ENCODE assay signal across 8 mouse cellular contexts in the genomic region with DNA sequence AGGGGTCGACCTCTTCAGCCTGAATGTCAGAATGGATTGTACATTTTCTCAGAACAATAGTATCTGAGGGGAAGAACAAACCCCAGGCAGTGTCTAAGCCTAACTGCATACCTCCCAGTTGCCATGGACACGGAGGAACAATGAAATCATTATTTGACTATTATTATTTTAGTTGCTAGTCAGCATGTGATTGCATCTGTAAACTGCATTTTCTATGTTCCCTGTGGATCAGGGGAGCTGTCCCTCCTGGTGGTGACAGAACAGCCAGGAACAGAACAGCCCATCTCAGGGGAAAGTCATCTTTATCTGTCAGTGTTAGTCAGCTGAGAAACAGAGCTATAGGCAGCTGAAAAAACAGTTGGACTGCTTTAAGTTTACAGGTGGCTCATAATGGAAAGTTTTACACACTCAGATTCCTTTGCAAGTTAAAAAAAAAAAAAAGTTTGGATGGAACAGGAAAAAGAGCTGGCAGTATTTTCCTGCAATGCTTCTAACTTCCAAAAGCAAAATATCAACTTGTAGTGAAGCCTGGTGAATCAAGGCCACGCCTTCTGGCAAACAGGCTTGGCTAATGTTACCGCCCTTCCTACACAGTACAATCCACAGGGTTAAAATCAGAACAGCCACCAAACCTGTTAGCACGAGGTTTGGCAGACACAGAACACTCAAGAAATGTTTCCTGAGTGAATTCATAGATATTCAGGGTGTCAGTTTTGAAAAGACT. TPM values are rescaled to one million over a fixed set of nuclear protein-coding genes. Genes with fewer than 3 reads are reported as not detected.
A peak's percentile ranks its signal among the peaks of the same experiment; 100 is the strongest.
DNase-seq lines count a peak whose midpoint lies in the region; ATAC-seq lines count a peak whose summit lies in the region.

No protein-coding gene starts in this region.

- 0 out of 2 replicates have a peak, but pooled peaks have one; percentile 43 for ATAC-seq in heart, embryonic 15.5 days (replicated peaks; ENCODE audit: insufficient number of reproducible peaks, insufficient read depth, low FRiP score, low read depth)
- peak; percentile 38 for ATAC-seq in midbrain, embryonic 12.5 days (ENCODE audit: low FRiP score, low read depth)
- no peak for ATAC-seq in activated CD4-positive, CD25-positive, alpha-beta regulatory T cell, adult 4 months

- no peaks in the 10 kb centered on the region for H3K36me3 ChIP-seq in heart, embryonic 15.5 days
- no peaks in the 10 kb centered on the region for H3K36me3 ChIP-seq in midbrain, embryonic 12.5 days

- H3K27me3 ChIP-seq in heart, embryonic 15.5 days = no peaks in the 10 kb centered on the region
- H3K27me3 ChIP-seq in midbrain, embryonic 12.5 days = no peaks in the 10 kb centered on the region

- H3K4me2 ChIP-seq in heart, embryonic 15.5 days = no peak overlapping the region
- H3K4me2 ChIP-seq in midbrain, embryonic 12.5 days (replicated peaks) = no peak overlapping the region

- no peak overlapping the region for H3K9ac ChIP-seq in heart, embryonic 15.5 days
- H3K9ac ChIP-seq in midbrain, embryonic 12.5 days (replicated peaks) = no peak overlapping the region

- H3K4me3 ChIP-seq in heart, embryonic 15.5 days = no peak overlapping the region
- H3K4me3 ChIP-seq in midbrain, embryonic 12.5 days = no peak overlapping the region

- no peak overlapping the region for H3K27ac ChIP-seq in heart, embryonic 15.5 days
- H3K27ac ChIP-seq in midbrain, embryonic 12.5 days (replicated peaks) = no peak overlapping the region

- DNase-seq in kidney, adult 9 months = peak; percentile 27
- no peak for DNase-seq in kidney, adult 11 months
- DNase-seq in adipocyte (ENCODE audit: low spot score) = peak; percentile 24
- no peak for DNase-seq in left cerebral cortex, postnatal 10 days (ENCODE audit: extremely low spot score in 1 of 2, low spot score in 2 of 2)
- no peak for DNase-seq in cerebellum, adult 11-12 months

- no peaks in the 10 kb centered on the region for H3K9me3 ChIP-seq in heart, embryonic 15.5 days (replicated peaks)
- H3K9me3 ChIP-seq in midbrain, embryonic 12.5 days = no peaks in the 10 kb centered on the region

- H3K4me1 ChIP-seq in heart, embryonic 15.5 days (replicated peaks) = peaks cover 3% of the 10 kb centered on the region; the same call in 1 of the 2 replicates
- peaks cover 10% of the 10 kb centered on the region for H3K4me1 ChIP-seq in midbrain, embryonic 12.5 days

- WGBS in heart, embryonic 15.5 days = 39% methylated on average over 5 of the region's 5 CpGs
- 31% methylated on average over 5 of the region's 5 CpGs for WGBS in midbrain, embryonic 12.5 days

- intact Hi-C loops in left cerebral cortex, postnatal 10 days (cut with DNase I) = loop anchor here (10.0 kb wide), 1 partner anchor 195 kb away; no protein-coding TSS in a partner anchor

RNA-seq across cellular contexts. Expression of gene Slc25a21, which starts 17.6 kb away (rescaled TPM):
- 0.21 and 0.27 TPM in 2 replicates for polyA plus RNA-seq in heart, embryonic 15.5 days (2015; fragmentation: Nextera tagmentation; extraction: Ambion mirVana)
- polyA plus RNA-seq in midbrain, embryonic 12.5 days (2016; fragmentation: Nextera tagmentation; extraction: Ambion mirVana) = 0.59 and 0.92 TPM in 2 replicates
- polyA plus RNA-seq in activated CD4-positive, CD25-positive, alpha-beta regulatory T cell, adult 4 months (2017; shearing (Covaris generic)) = not detected
- under 1 TPM; 0.56 to 0.77 TPM for total RNA-seq in left cerebral cortex, postnatal 10 days (2021)

RNA-seq across cellular contexts. Expression of gene Prps1l3, which starts 50.6 kb away (rescaled TPM):
- 29.6 and 37.8 TPM in 2 replicates for polyA plus RNA-seq in heart, embryonic 15.5 days (2015; fragmentation: Nextera tagmentation; extraction: Ambion mirVana)
- polyA plus RNA-seq in midbrain, embryonic 12.5 days (2016; fragmentation: Nextera tagmentation; extraction: Ambion mirVana) = 58.0 and 58.2 TPM in 2 replicates
- polyA plus RNA-seq in activated CD4-positive, CD25-positive, alpha-beta regulatory T cell, adult 4 months (2017; shearing (Covaris generic)) = 10 to 100 TPM; 59.3 to 63.6 TPM
- total RNA-seq in left cerebral cortex, postnatal 10 days (2021) = 10 to 100 TPM; 11.7 to 13.0 TPM

RNA-seq across cellular contexts. Expression of gene Mipol1, which starts 50.6 kb away (rescaled TPM):
- 8.0 and 8.2 TPM in 2 replicates for polyA plus RNA-seq in heart, embryonic 15.5 days (2015; fragmentation: Nextera tagmentation; extraction: Ambion mirVana)
- 7.6 and 7.9 TPM in 2 replicates for polyA plus RNA-seq in midbrain, embryonic 12.5 days (2016; fragmentation: Nextera tagmentation; extraction: Ambion mirVana)
- 1 to 10 TPM; 7.7 to 7.9 TPM for polyA plus RNA-seq in activated CD4-positive, CD25-positive, alpha-beta regulatory T cell, adult 4 months (2017; shearing (Covaris generic))
- 1 to 10 TPM; 4.9 to 5.0 TPM for total RNA-seq in left cerebral cortex, postnatal 10 days (2021)

Comparison
In these comparisons a context has a peak if more than half of its experiments do, and no peak if none do; other contexts are left out.
1. DNase-seq: peak in kidney, adult 9 months (single experiment) and adipocyte (single experiment); none in kidney, adult 11 months (single experiment), left cerebral cortex, postnatal 10 days (0 of 2) and cerebellum, adult 11-12 months (single experiment).